Mouse (Mus musculus): Measurements from ENCODE around the gene Art3.

GRCm38 (mm10) chr5:92321631-92322400 lies 9.8 kb upstream of the Art3 start:
- no peak for TF ChIP-seq GATA1 (IDR thresholded peaks at IDR 0.05; ENCODE audit: borderline replicate concordance, low read length)
- no peak for TF ChIP-seq FLI1 (IDR thresholded peaks at IDR 0.05; ENCODE audit: low read length)
